Mouse (Mus musculus) heart, embryonic 15.5 days (tissue): ENCODE data around the gene Tnip2. TPM values are rescaled to one million over a fixed set of nuclear protein-coding genes. Genes with fewer than 3 reads are reported as not detected.

Experiments
- ATAC-seq: fragments of 200-750 bp; cut with Nextera tagmentation; replicated peaks from 2 replicates; pipeline ENCODE4 v1.8.0; 2017; ENCODE audit warnings: low read depth, moderate TSS enrichment; ENCODE audit not compliant: insufficient number of reproducible peaks, insufficient read depth, low FRiP score
- H3K27ac ChIP-seq: fragments of 300-500 bp; sonication (generic); 2 replicates; pipeline ENCODE4 v1.5.1; 2015; ENCODE audit warnings: mild to moderate bottlenecking, inconsistent platforms
- H3K27me3 ChIP-seq: fragments of 300-500 bp; sonication (generic); 2 replicates; pipeline ENCODE4 v1.6.1; 2015; ENCODE audit warnings: inconsistent platforms
- H3K36me3 ChIP-seq: fragments of 300-500 bp; sonication (generic); 2 replicates; pipeline ENCODE4 v1.6.1; 2015; ENCODE audit warnings: mild to moderate bottlenecking, inconsistent platforms
- H3K4me1 ChIP-seq: fragments of 300-500 bp; sonication (generic); replicated peaks from 2 replicates; pipeline ENCODE4 v1.6.1; 2015; ENCODE audit warnings: inconsistent platforms
- H3K4me2 ChIP-seq: fragments of 300-500 bp; sonication (generic); 2 replicates; pipeline ENCODE4 v1.6.1; 2015; ENCODE audit warnings: inconsistent platforms, mild to moderate bottlenecking, moderate library complexity
- H3K4me3 ChIP-seq: fragments of 300-500 bp; sonication (generic); 2 replicates; pipeline ENCODE4 v1.5.1; 2015; ENCODE audit warnings: mild to moderate bottlenecking, inconsistent platforms
- H3K9ac ChIP-seq: fragments of 300-500 bp; sonication (generic); 2 replicates; pipeline ENCODE4 v1.6.1; 2015; ENCODE audit warnings: mild to moderate bottlenecking, inconsistent platforms
- H3K9me3 ChIP-seq: fragments of 300-500 bp; sonication (generic); replicated peaks from 2 replicates; pipeline ENCODE4 v1.6.1; 2016; ENCODE audit warnings: inconsistent platforms
- WGBS: fragments of 180-500 bp; shearing (Covaris S2); methylation state at CpG from one replicate; pipeline ENCODE4 v1.1.7; 2015; ENCODE audit warnings: mixed read lengths; 5-methylcytosine and 5-hydroxymethylcytosine counted together
- polyA plus RNA-seq: library from polyadenylated mRNA; unstranded; fragments of >200 nt; fragmentation: Nextera tagmentation; extraction: Ambion mirVana; gene quantifications from 2 replicates; pipeline ENCODE4 v1.2.1, GENCODE M21; 2015

The Tnip2 gene
- polyA plus RNA-seq, 1 experiment from 2014 or later: 15.6 TPM

DNA sequence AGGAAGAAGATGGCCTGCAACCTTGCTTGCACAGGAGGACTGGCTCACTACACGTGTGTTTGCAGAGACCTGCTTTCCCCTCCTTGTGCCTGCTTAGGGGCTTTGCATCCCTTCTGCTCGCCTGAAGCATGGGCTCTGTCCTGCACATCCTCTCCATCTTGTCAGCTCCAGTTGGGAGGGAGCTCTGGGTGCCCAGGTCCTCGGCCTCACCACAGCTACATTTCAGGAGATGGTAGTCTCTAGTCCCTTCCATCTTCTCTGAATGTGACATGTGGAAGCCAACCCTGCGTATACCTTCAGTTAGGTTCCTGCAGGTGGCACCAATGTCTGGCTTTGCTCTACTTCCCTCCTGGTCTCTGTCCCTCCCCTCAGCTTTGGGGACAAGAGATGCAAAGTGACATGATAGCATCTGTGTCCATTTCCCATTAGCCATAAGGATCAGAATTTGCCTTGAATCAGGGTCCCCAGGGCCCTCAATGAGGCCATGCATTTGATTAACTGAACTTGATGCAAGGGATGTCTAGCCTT is 10.2 kb upstream of the Tnip2 start:
- H3K4me1 ChIP-seq: peaks cover 25% of the 10 kb centered on the region
- no peak overlapping the region for H3K9ac ChIP-seq
- ATAC-seq: no peak
- H3K36me3 ChIP-seq: no peaks in the 10 kb centered on the region
- H3K27me3 ChIP-seq: no peaks in the 10 kb centered on the region
- 57% methylated on average over 4 of the region's 4 CpGs for WGBS
- H3K4me2 ChIP-seq: no peak overlapping the region
- H3K9me3 ChIP-seq: no peaks in the 10 kb centered on the region
- no peak overlapping the region for H3K4me3 ChIP-seq
- H3K27ac ChIP-seq: no peak overlapping the region

DNA sequence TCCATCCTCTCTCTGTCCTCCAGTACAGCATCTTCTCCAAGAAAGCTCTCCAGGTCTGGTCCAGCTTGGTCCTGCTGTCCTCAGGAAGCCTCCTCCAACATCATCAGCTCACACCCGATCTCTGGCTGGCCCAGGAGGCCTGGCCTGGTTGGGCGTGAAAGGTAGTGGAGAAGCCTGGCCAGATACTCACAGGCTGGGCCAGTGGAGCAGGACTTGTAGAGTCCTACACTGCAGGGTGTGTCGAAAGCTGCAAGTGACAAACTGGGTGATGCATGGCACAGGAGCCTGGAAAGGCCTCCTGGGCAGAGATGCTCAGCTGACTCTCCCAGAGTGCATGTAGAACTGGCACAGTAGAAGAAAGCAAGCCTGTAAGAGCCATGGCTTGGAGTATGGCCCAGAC is 7.5 kb upstream of the Tnip2 start:
- Histone ChIP-seq H3K9me3 (no peaks in the 10 kb centered on the region), H3K27ac (peak overlapping the region; percentile 64), H3K27me3 (no peaks in the 10 kb centered on the region), H3K4me3 (no peak overlapping the region), H3K36me3 (no peaks in the 10 kb centered on the region), H3K4me2 (no peak overlapping the region), H3K9ac (no peak overlapping the region), H3K4me1 (peaks cover 24% of the 10 kb centered on the region)
- no peak for ATAC-seq
- WGBS: 55% methylated on average over 3 of the region's 3 CpGs

DNA sequence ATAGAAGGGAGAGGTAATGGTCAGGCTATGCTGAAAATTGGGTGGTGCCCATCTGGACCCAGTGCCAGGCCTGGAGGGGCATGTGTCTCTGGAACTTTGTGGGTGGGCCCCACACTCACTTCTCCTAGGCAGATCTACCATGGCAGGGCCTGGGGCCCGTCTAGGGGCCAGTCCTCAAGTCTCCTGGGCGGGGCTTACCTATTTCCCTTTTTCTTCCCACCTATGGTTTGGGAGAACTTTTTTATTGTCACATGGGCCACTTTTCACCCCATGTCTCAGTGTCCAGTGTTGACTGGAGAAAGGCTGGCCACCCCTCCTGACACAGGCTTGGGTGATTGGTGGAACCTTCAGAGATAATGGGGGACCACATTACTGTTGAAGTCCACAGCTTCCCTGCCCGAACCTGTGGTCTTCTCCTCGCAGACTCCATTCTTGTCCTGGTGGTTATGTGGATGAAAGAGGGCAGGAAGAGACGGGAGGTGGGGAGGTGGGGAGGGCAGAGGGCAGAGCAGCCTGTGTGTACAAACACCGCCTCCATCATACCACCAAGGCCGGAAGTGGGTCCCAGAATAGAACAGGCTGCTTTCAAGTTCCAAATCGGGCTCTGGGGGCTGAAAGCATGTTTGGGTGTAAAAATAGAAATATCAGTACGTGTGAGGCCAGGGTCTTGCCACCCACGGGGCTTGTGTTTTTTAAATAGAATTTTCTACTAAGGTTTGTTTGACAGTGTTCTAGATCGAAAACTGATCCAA is 6.8 kb upstream of the Tnip2 start:
- Histone ChIP-seq H3K36me3 (no peaks in the 10 kb centered on the region), H3K27me3 (no peaks in the 10 kb centered on the region), H3K4me1 (peaks cover 18% of the 10 kb centered on the region), H3K4me2 (no peak overlapping the region), H3K9me3 (no peaks in the 10 kb centered on the region), H3K9ac (no peak overlapping the region), H3K4me3 (no peak overlapping the region), H3K27ac (peak overlapping the region; percentile 64)
- ATAC-seq: no peak
- WGBS: 42% methylated on average over 11 of the region's 11 CpGs

DNA sequence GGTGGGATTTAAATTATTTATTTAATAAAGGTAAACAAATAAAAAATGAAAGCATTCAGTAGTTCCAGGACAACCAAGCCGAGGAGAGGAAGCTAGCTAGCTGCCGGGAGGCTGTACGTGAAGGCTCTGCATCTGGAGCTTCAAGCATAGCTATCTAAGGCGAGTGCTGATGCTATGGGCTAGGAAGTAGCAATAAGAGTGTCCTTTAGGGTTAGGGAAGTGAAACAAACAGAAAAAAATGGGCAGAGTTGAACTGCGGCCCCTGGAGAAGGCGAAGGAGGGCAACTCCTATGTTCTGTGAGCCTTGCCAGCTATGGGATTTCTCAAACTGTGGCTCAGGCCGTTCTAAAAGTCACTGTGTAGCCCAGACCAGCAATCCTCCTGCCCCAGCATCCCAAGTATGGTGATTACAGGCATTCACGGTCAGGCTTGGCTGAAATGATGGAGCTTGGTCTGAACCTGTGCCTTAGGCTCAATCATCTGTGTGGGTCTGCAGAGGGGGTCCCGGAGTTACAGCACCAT is 5.7 kb upstream of the Tnip2 start:
- Histone ChIP-seq H3K27me3 (no peaks in the 10 kb centered on the region), H3K4me1 (peaks cover 18% of the 10 kb centered on the region), H3K9ac (no peak overlapping the region), H3K4me3 (no peak overlapping the region), H3K27ac (no peak overlapping the region), H3K9me3 (no peaks in the 10 kb centered on the region), H3K4me2 (no peak overlapping the region), H3K36me3 (no peaks in the 10 kb centered on the region)
- 81% methylated on average over 9 of the region's 9 CpGs for WGBS
- ATAC-seq: no peak

DNA sequence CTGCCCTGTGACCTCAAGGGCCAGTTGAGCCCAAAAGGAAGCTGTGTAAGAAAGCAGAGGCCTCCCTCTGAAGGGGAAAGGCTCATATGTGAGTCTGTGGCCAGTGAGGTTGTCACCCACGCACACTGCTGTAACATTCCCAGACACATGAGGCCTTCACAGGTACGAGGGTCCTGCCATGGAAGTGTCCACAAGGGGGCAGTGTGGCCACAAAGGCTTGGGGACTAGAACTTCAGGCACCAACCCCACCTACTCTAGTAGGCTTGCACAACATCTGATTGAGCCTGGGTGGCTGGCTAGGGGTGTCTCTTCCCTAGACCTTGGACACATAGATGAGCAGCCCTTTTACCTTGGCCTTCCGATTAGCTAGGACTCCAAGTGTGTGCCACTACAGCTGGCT is 4.1 kb upstream of the Tnip2 start:
- no peaks in the 10 kb centered on the region for H3K36me3 ChIP-seq
- no peak overlapping the region for H3K4me2 ChIP-seq
- no peak overlapping the region for H3K4me3 ChIP-seq
- no peaks in the 10 kb centered on the region for H3K9me3 ChIP-seq
- no peak overlapping the region for H3K9ac ChIP-seq
- H3K27ac ChIP-seq: no peak overlapping the region
- 28% methylated on average over 3 of the region's 3 CpGs for WGBS
- H3K4me1 ChIP-seq: peaks cover 20% of the 10 kb centered on the region
- no peaks in the 10 kb centered on the region for H3K27me3 ChIP-seq
- no peak for ATAC-seq

DNA sequence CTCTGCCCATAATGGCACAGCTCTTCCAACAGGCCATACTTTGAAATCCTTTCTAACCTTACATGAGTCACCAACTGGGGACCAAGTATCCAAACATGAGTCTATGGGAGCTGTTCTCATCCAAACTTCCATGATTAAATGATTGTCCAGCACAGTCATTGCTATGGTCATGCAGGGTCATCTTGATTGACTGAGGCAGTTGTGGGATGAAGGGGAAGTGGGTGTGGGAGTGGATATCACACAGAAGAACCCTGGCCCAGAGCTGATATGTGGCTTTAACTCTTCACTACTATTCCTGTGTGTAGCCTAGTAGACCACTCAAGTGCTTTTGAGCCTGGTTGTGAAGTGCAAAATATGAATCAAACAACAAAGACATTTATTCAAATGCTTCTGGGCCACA is 1.3 kb upstream of the Tnip2 start:
- Histone ChIP-seq H3K9me3 (no peaks in the 10 kb centered on the region), H3K4me2 (no peak overlapping the region), H3K27ac (no peak overlapping the region), H3K4me1 (peaks cover 8% of the 10 kb centered on the region), H3K27me3 (no peaks in the 10 kb centered on the region), H3K9ac (no peak overlapping the region), H3K4me3 (no peak overlapping the region), H3K36me3 (no peaks in the 10 kb centered on the region)
- no peak for ATAC-seq

DNA sequence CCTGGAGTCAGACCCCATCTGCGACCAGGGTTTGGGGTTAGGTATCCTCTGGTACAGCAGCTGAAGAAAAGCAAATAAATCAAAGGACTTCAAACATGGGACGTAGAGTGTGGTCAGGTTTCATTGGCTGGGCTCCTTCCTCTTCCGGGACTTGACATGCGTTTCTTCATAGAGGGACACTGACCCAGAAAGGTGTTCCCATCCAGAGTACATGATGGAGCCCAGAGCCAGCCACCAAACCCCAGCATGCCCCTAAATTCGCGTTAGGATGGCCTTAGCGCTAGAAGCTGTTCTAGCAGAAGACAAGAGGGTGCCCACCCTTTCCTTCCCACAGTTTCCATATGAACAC is 401 bp upstream of the Tnip2 start:
- peak overlapping the region; percentile 78 for H3K4me3 ChIP-seq
- peak; percentile 5 for ATAC-seq
- H3K27me3 ChIP-seq: no peaks in the 10 kb centered on the region
- WGBS: 21% methylated on average over 7 of the region's 7 CpGs
- H3K4me2 ChIP-seq: peak overlapping the region; percentile 91
- peak overlapping the region; percentile 38 for H3K9ac ChIP-seq
- H3K36me3 ChIP-seq: no peaks in the 10 kb centered on the region
- H3K27ac ChIP-seq: 0 out of 2 replicates have a peak overlapping the region, but pooled peaks have one; percentile 26
- no peaks in the 10 kb centered on the region for H3K9me3 ChIP-seq
- H3K4me1 ChIP-seq: peaks cover 7% of the 10 kb centered on the region

DNA sequence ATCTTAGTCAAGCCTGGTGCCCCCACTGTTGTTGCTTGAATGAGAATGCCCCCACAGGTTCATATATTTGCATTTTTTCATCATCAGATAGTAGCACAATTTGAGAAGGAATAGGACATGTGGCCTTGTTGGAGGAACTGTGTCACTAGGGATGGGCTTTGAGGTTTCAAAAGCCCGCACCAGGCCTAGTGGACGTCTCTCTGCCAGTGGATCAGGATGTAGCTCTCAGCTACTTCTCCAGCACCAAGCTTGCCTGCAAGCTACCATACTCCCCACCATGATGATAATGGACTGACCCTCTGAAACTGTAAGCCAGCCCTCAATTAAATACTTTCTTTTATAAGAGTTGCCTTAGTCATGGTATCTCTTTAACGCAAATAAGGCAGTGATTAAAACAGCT is 1.3 kb downstream of the Tnip2 start:
- H3K9me3 ChIP-seq: no peaks in the 10 kb centered on the region
- H3K36me3 ChIP-seq: no peaks in the 10 kb centered on the region
- no peak overlapping the region for H3K4me3 ChIP-seq
- H3K27ac ChIP-seq: no peak overlapping the region
- ATAC-seq: no peak
- peak overlapping the region; percentile 91 for H3K4me2 ChIP-seq
- no peak overlapping the region for H3K9ac ChIP-seq
- H3K27me3 ChIP-seq: no peaks in the 10 kb centered on the region
- H3K4me1 ChIP-seq: peaks cover 7% of the 10 kb centered on the region
- WGBS: 90% methylated on average over 3 of the region's 3 CpGs

DNA sequence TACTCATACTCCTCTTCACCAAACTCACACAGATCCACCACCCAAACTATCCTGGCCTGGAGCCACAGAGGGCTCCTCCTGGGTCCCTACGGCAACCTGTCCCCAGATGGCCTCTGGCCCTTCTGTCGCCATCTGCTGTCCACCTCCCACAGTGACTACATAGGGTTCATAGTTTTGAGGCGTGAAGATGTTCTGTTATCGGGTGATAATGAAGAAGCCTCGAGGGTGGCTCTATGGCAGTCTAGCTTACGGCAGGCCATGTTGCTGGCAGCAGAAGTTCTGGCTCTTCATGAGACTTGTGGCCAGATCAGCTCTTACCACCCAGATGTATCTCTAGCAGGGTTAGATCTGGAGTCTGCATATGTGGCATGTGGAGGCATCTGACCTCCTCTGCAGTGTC is 11.0 kb downstream of the Tnip2 start:
- Histone ChIP-seq H3K27ac (no peak overlapping the region), H3K9me3 (no peaks in the 10 kb centered on the region), H3K9ac (no peak overlapping the region), H3K4me2 (no peak overlapping the region), H3K27me3 (no peaks in the 10 kb centered on the region), H3K36me3 (peaks cover 17% of the 10 kb centered on the region), H3K4me3 (no peak overlapping the region), H3K4me1 (no peaks in the 10 kb centered on the region)
- ATAC-seq: no peak
- WGBS: 69% methylated on average over 6 of the region's 6 CpGs

DNA sequence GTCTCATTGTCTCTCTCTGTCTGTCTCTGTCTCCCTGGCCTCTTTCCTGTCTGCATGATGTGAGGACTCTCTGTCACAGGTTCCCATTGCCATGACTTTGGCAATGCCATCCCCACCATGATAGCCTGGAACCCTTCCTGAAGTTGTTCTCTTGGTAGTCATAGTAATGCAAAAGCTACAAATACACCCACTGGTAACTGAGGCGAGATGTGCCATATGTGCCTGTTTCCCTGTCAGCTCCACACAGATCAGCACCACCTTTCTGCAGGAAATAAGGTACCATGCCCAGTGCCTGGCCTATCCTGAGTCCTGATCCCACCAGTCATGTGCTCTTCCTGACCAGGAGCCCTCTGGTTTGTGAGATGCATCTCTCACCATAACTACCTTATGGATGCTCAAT is 11.4 kb downstream of the Tnip2 start:
- no peak overlapping the region for H3K4me3 ChIP-seq
- WGBS: 72% methylated on average over 1 of the region's 1 CpGs
- H3K9ac ChIP-seq: no peak overlapping the region
- H3K27ac ChIP-seq: no peak overlapping the region
- no peaks in the 10 kb centered on the region for H3K9me3 ChIP-seq
- ATAC-seq: no peak
- no peaks in the 10 kb centered on the region for H3K4me1 ChIP-seq
- no peak overlapping the region for H3K4me2 ChIP-seq
- H3K27me3 ChIP-seq: no peaks in the 10 kb centered on the region
- H3K36me3 ChIP-seq: peaks cover 17% of the 10 kb centered on the region

DNA sequence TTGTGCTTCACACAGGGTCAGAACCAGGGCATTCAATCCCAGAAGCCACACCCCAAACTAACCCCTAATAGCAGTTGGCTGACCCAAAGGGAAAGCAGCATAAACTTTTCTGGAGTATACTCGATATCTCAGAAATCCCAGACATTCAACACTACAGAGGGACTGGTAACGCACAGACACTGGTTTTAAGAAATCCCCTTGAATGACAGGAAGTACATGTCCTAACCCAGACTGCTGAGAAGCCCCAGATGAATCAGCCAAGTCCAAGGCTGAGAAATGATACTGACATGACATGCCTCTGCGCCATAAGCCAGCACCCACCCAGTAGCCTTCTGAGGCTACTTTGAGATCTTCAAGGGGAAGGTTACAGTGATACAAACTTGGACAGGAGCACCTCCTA is 12.2 kb downstream of the Tnip2 start:
- Histone ChIP-seq H3K36me3 (peaks cover 17% of the 10 kb centered on the region), H3K4me3 (no peak overlapping the region), H3K4me2 (no peak overlapping the region), H3K4me1 (no peaks in the 10 kb centered on the region), H3K9me3 (no peaks in the 10 kb centered on the region), H3K27me3 (no peaks in the 10 kb centered on the region), H3K9ac (no peak overlapping the region), H3K27ac (no peak overlapping the region)
- ATAC-seq: no peak
- 66% methylated on average over 3 of the region's 3 CpGs for WGBS

DNA sequence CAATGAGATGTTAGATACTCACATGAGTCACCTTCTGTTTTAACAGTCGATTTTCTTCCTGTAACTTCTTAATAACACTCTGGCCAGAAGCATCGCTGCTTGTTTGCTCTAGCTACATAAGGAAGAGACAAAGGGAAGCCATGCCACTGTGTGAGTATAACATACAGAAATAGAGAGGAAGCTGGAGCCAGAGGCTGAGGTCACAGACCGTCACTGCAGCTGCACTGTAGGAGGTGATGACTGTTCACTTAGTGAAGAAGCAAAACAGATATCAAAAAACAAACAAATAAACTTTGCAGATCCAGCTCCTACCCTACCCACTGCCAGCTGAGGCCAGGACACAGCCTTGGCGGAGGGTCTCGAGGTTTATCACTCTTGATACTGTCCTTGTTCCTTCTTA is 12.9 kb downstream of the Tnip2 start:
- Histone ChIP-seq H3K4me2 (no peak overlapping the region), H3K4me1 (no peaks in the 10 kb centered on the region), H3K27me3 (no peaks in the 10 kb centered on the region), H3K27ac (no peak overlapping the region), H3K36me3 (peaks cover 17% of the 10 kb centered on the region), H3K4me3 (no peak overlapping the region), H3K9ac (no peak overlapping the region), H3K9me3 (no peaks in the 10 kb centered on the region)
- 48% methylated on average over 5 of the region's 5 CpGs for WGBS
- ATAC-seq: no peak
